Mouse (Mus musculus): ENCODE measurements around the gene Galnt7. TPM values are rescaled to one million over a fixed set of nuclear protein-coding genes. Genes with fewer than 3 reads are reported as not detected.
"Not testable (repeated sequence)": the region's sequence is repeated elsewhere in the genome, so short reads cannot be mapped to it uniquely, and the experiment has no call there.

Galnt7 gene
- polyA plus RNA-seq, 1 experiment from 2014 or later: 3.7 TPM

GRCm38 (mm10) chr8:57512141-57513056 lies 140.4 kb downstream of the Galnt7 start:
- Histone ChIP-seq H3K27me3 (ENCODE audit: control insufficient read depth, insufficient read depth, low read depth, low read length) (no peaks in the 10 kb centered on the region), H3K36me3 (ENCODE audit: control insufficient read depth, insufficient read depth) (peaks cover 30% of the 10 kb centered on the region), H3K4me1 (ENCODE audit: control insufficient read depth, low read depth, low read length) (peaks cover 17% of the 10 kb centered on the region), H3K4me2 (ENCODE audit: low read depth, low read length) (peak overlapping the region; percentile 65), H3K4me3 (ENCODE audit: low read depth, low read length) (peak overlapping the region; percentile 75), H3K9ac (ENCODE audit: low read depth, low read length) (peak overlapping the region; percentile 92), H3K9me3 (replicated peaks; ENCODE audit: control insufficient read depth, low read length) (no peaks in the 10 kb centered on the region), H3K27ac (ENCODE audit: low read length) (peak overlapping the region; percentile 100)
- ATAC-seq (ENCODE audit: low read depth): peak; percentile 49
- WGBS (ENCODE audit: insufficient replicate concordance): 0% methylated on average over 68 of the region's 96 CpGs

- WGBS (ENCODE audit: insufficient replicate concordance): under 1% methylated on average over 63 of the region's 63 CpGs
These were observed 141.3 kb downstream of the Galnt7 start, which contains the start of gene Hmgb2 for GRCm38 (mm10) chr8:57511316-57512118. Gene Hmgb2, plus strand, starts transcription at chr8:57511907.

GRCm38 (mm10) chr8:57510791-57511315 lies 142.0 kb downstream of the Galnt7 start:
- H3K4me1 ChIP-seq (ENCODE audit: control insufficient read depth, low read depth, low read length): peaks cover 20% of the 10 kb centered on the region
- peak overlapping the region; percentile 96 for H3K9ac ChIP-seq (ENCODE audit: low read depth, low read length)
- H3K36me3 ChIP-seq (ENCODE audit: control insufficient read depth, insufficient read depth): peaks cover 15% of the 10 kb centered on the region
- peak overlapping the region; percentile 93 for H3K4me2 ChIP-seq (ENCODE audit: low read depth, low read length)
- no peaks in the 10 kb centered on the region for H3K27me3 ChIP-seq (ENCODE audit: control insufficient read depth, insufficient read depth, low read depth, low read length)
- H3K9me3 ChIP-seq (replicated peaks; ENCODE audit: control insufficient read depth, low read length): no peaks in the 10 kb centered on the region
- ATAC-seq (ENCODE audit: low read depth): peak; percentile 2
- peak overlapping the region; percentile 89 for H3K27ac ChIP-seq (ENCODE audit: low read length)
- H3K4me3 ChIP-seq (ENCODE audit: low read depth, low read length): peak overlapping the region; percentile 75
- 2% methylated on average over 31 of the region's 31 CpGs for WGBS (ENCODE audit: insufficient replicate concordance)

More at GRCm38 (mm10) chr8:57511316-57512118, 141.3 kb downstream of the Galnt7 start, which contains the start of gene Hmgb2:
- Histone ChIP-seq H3K4me3 (ENCODE audit: low read depth, low read length) (peak within 1 kb of the TSS; percentile 75), H3K4me2 (ENCODE audit: low read depth, low read length) (peak within 1 kb of the TSS; percentile 93), H3K36me3 (ENCODE audit: control insufficient read depth, insufficient read depth) (peaks cover 21% of the 10 kb centered on the region), H3K4me1 (ENCODE audit: control insufficient read depth, low read depth, low read length) (peaks cover 17% of the 10 kb centered on the region), H3K9me3 (replicated peaks; ENCODE audit: control insufficient read depth, low read length) (no peaks in the 10 kb centered on the region), H3K9ac (ENCODE audit: low read depth, low read length) (peak within 1 kb of the TSS; percentile 96), H3K27ac (ENCODE audit: low read length) (peak within 1 kb of the TSS; percentile 100), H3K27me3 (ENCODE audit: control insufficient read depth, insufficient read depth, low read depth, low read length) (no peaks in the 10 kb centered on the region)
- peak; percentile 98 for ATAC-seq (ENCODE audit: low read depth)

- Histone ChIP-seq H3K27ac (ENCODE audit: low read length) (no peak overlapping the region), H3K9ac (ENCODE audit: low read depth, low read length) (no peak overlapping the region), H3K4me1 (ENCODE audit: control insufficient read depth, low read depth, low read length) (peaks cover 23% of the 10 kb centered on the region), H3K4me2 (ENCODE audit: low read depth, low read length) (no peak overlapping the region), H3K27me3 (ENCODE audit: control insufficient read depth, insufficient read depth, low read depth, low read length) (no peaks in the 10 kb centered on the region), H3K36me3 (ENCODE audit: control insufficient read depth, insufficient read depth) (peaks cover 4% of the 10 kb centered on the region), H3K4me3 (ENCODE audit: low read depth, low read length) (no peak overlapping the region), H3K9me3 (replicated peaks; ENCODE audit: control insufficient read depth, low read length) (no peaks in the 10 kb centered on the region)
- 66% methylated on average over 4 of the region's 4 CpGs for WGBS (ENCODE audit: insufficient replicate concordance)
- ATAC-seq (ENCODE audit: low read depth): no peak
These were observed 144.2 kb downstream of the Galnt7 start for GRCm38 (mm10) chr8:57508657-57509056.

- H3K9ac ChIP-seq (ENCODE audit: low read depth, low read length): no peak overlapping the region
- H3K27me3 ChIP-seq (ENCODE audit: control insufficient read depth, insufficient read depth, low read depth, low read length): no peaks in the 10 kb centered on the region
- no peak overlapping the region for H3K27ac ChIP-seq (ENCODE audit: low read length)
- no peak overlapping the region for H3K4me2 ChIP-seq (ENCODE audit: low read depth, low read length)
- H3K9me3 ChIP-seq (replicated peaks; ENCODE audit: control insufficient read depth, low read length): no peaks in the 10 kb centered on the region
- no peak for ATAC-seq (ENCODE audit: low read depth)
- H3K4me3 ChIP-seq (ENCODE audit: low read depth, low read length): peak overlapping the region; percentile 17
- 71% methylated on average over 4 of the region's 4 CpGs for WGBS (ENCODE audit: insufficient replicate concordance)
- no peaks in the 10 kb centered on the region for H3K36me3 ChIP-seq (ENCODE audit: control insufficient read depth, insufficient read depth)
- peaks cover 23% of the 10 kb centered on the region for H3K4me1 ChIP-seq (ENCODE audit: control insufficient read depth, low read depth, low read length)
These were observed 145.2 kb downstream of the Galnt7 start for GRCm38 (mm10) chr8:57507556-57508063.

- Histone ChIP-seq H3K4me2 (ENCODE audit: low read depth, low read length) (peak overlapping the region; percentile 38; the same call in 1 of the 2 replicates), H3K4me1 (ENCODE audit: control insufficient read depth, low read depth, low read length) (peaks cover 21% of the 10 kb centered on the region), H3K4me3 (ENCODE audit: low read depth, low read length) (peak overlapping the region; percentile 39), H3K27ac (ENCODE audit: low read length) (peak overlapping the region; percentile 52; the same call in 1 of the 2 replicates)
- H3K36me3 ChIP-seq (ENCODE audit: control insufficient read depth, insufficient read depth); H3K9ac ChIP-seq (ENCODE audit: low read depth, low read length); H3K9me3 ChIP-seq (replicated peaks; ENCODE audit: control insufficient read depth, low read length); H3K27me3 ChIP-seq (ENCODE audit: control insufficient read depth, insufficient read depth, low read depth, low read length): not testable (repeated sequence)
- WGBS (ENCODE audit: insufficient replicate concordance): 76% methylated on average over 1 of the region's 1 CpGs
- peak; percentile 58 for ATAC-seq (ENCODE audit: low read depth)
These were observed 147.3 kb downstream of the Galnt7 start for GRCm38 (mm10) chr8:57505500-57505899.

GRCm38 (mm10) chr8:57503641-57504040 lies 149.2 kb downstream of the Galnt7 start:
- Histone ChIP-seq H3K9me3 (replicated peaks; ENCODE audit: control insufficient read depth, low read length) (no peaks in the 10 kb centered on the region), H3K4me1 (ENCODE audit: control insufficient read depth, low read depth, low read length) (peaks cover 15% of the 10 kb centered on the region), H3K4me3 (ENCODE audit: low read depth, low read length) (no peak overlapping the region), H3K4me2 (ENCODE audit: low read depth, low read length) (no peak overlapping the region), H3K27ac (ENCODE audit: low read length) (no peak overlapping the region), H3K27me3 (ENCODE audit: control insufficient read depth, insufficient read depth, low read depth, low read length) (no peaks in the 10 kb centered on the region), H3K36me3 (ENCODE audit: control insufficient read depth, insufficient read depth) (no peaks in the 10 kb centered on the region), H3K9ac (ENCODE audit: low read depth, low read length) (no peak overlapping the region)
- 38% methylated on average over 5 of the region's 5 CpGs for WGBS (ENCODE audit: insufficient replicate concordance)
- no peak for ATAC-seq (ENCODE audit: low read depth)

GRCm38 (mm10) chr8:57498847-57499511 lies 153.9 kb downstream of the Galnt7 start:
- Histone ChIP-seq H3K9me3 (replicated peaks; ENCODE audit: control insufficient read depth, low read length) (no peaks in the 10 kb centered on the region), H3K9ac (ENCODE audit: low read depth, low read length) (no peak overlapping the region), H3K4me2 (ENCODE audit: low read depth, low read length) (no peak overlapping the region), H3K4me1 (ENCODE audit: control insufficient read depth, low read depth, low read length) (no peaks in the 10 kb centered on the region), H3K36me3 (ENCODE audit: control insufficient read depth, insufficient read depth) (no peaks in the 10 kb centered on the region), H3K27ac (ENCODE audit: low read length) (no peak overlapping the region), H3K27me3 (ENCODE audit: control insufficient read depth, insufficient read depth, low read depth, low read length) (no peaks in the 10 kb centered on the region), H3K4me3 (ENCODE audit: low read depth, low read length) (no peak overlapping the region)
- 72% methylated on average over 17 of the region's 17 CpGs for WGBS (ENCODE audit: insufficient replicate concordance)
- peak; percentile 54 for ATAC-seq (ENCODE audit: low read depth)

Data from liver, embryonic 16.5 days (tissue).